Mouse (Mus musculus) cortical plate, adult 2 months (tissue): ENCODE measurements around the gene Gps2.

Source experiments
- CTCF ChIP-seq: fragments of 200-500 bp; IDR thresholded peaks from 2 replicates; pipeline ENCODE4 v1.5.1; 2011; ENCODE audit warnings: mild to moderate bottlenecking, control low read depth, low read length; ENCODE audit not compliant: insufficient read depth; ENCODE audit errors: extremely low read depth
- POLR2A ChIP-seq: fragments of 200-500 bp; IDR thresholded peaks from 2 replicates; pipeline ENCODE4 v1.6.1; 2011; ENCODE audit warnings: mild to moderate bottlenecking, low read length, control low read depth; ENCODE audit not compliant: insufficient read depth; ENCODE audit errors: extremely low read depth

DNA sequence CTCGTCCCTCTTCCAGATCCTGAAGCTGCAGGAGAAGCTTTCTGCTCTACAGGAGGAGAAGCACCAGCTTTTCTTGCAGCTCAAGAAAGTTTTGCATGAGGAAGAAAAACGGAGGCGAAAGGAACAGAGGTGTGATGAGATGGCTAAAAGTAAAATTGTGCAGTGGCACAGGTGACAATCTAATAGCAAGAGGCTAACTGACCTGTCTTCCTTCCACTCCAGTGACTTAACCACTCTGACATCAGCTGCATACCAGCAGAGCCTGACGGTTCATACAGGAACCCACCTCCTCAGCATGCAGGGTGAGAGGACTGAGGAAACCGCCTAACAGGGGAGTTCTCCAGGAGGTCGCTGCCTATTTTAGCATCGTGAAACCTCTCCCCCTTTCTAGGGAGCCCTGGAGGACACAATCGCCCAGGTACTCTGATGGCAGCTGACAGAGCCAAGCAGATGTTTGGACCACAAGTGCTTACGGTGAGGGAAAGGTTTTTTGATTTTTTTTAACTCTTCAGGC, 1.3 kb downstream of the Gps2 start:
- TF ChIP-seq CTCF (no peak), POLR2A (no peak)
